Mouse (Mus musculus): ENCODE data around the gene Fyttd1. TPM values are rescaled to one million over a fixed set of nuclear protein-coding genes. Genes with fewer than 3 reads are reported as not detected.
"Not testable (repeated sequence)": the region's sequence is repeated elsewhere in the genome, so short reads cannot be mapped to it uniquely, and the experiment has no call there.

The Fyttd1 gene
- total and polyA plus RNA-seq, 2 experiments from 2014 or later, result 56.9 to 139 TPM

GRCm38 (mm10) chr16:32913212-32913611 lies 35.9 kb downstream of the Fyttd1 start:
- ATAC-seq (ENCODE audit: low FRiP score), result no peak
- no peak for TF ChIP-seq CTCF (IDR thresholded peaks at IDR 0.05)
- H3K4me1 ChIP-seq (ENCODE audit: insufficient read depth, low read length), result no peaks in the 10 kb centered on the region
- no peaks in the 10 kb centered on the region for H3K9me3 ChIP-seq (ENCODE audit: low read length)
- WGBS, result 70% methylated on average over 7 of the region's 7 CpGs
- no peak overlapping the region for H3K9ac ChIP-seq (replicated peaks; ENCODE audit: low read length, poor library complexity, severe bottlenecking)
- DNase-seq (ENCODE audit: low spot score), result no peak
- H3K36me3 ChIP-seq (ENCODE audit: insufficient read depth, low read length), result no peaks in the 10 kb centered on the region
- peak overlapping the region; percentile 72; the same call in 1 of the 2 replicates for H3K4me2 ChIP-seq (ENCODE audit: low read depth, low read length, poor library complexity, severe bottlenecking)
- H3K27ac ChIP-seq (ENCODE audit: low read depth, low read length), result no peak overlapping the region
- H3K4me3 ChIP-seq (ENCODE audit: low read depth, low read length), result no peak overlapping the region
- H3K27me3 ChIP-seq (ENCODE audit: insufficient read depth, low read length), result no peaks in the 10 kb centered on the region

- under 1% methylated on average over 70 of the region's 85 CpGs for WGBS
- Histone ChIP-seq H3K27me3 (ENCODE audit: insufficient read depth, low read length) (no peaks in the 10 kb centered on the region), H3K4me3 (ENCODE audit: low read depth, low read length) (peak within 1 kb of the TSS; percentile 85), H3K36me3 (ENCODE audit: insufficient read depth, low read length) (no peaks in the 10 kb centered on the region), H3K9ac (replicated peaks; ENCODE audit: low read length, poor library complexity, severe bottlenecking) (peak within 1 kb of the TSS; percentile 88), H3K4me2 (ENCODE audit: low read depth, low read length, poor library complexity, severe bottlenecking) (peak within 1 kb of the TSS; percentile 72), H3K4me1 (ENCODE audit: insufficient read depth, low read length) (no peaks in the 10 kb centered on the region), H3K27ac (ENCODE audit: low read depth, low read length) (peak within 1 kb of the TSS; percentile 85), H3K9me3 (ENCODE audit: low read length) (no peaks in the 10 kb centered on the region)
- no peak for TF ChIP-seq CTCF (IDR thresholded peaks at IDR 0.05)
- ATAC-seq (ENCODE audit: low FRiP score) (peak; percentile 94), DNase-seq (ENCODE audit: low spot score) (peak; percentile 93)
These were observed 36.9 kb downstream of the Fyttd1 start, which contains the start of gene Lrch3 for GRCm38 (mm10) chr16:32913937-32914881. TSS of gene Lrch3 (plus strand) at chr16:32914100.

GRCm38 (mm10) chr16:32915292-32916068 lies 38.2 kb downstream of the Fyttd1 start:
- no peak for TF ChIP-seq CTCF (IDR thresholded peaks at IDR 0.05)
- H3K27me3 ChIP-seq (ENCODE audit: insufficient read depth, low read length), result no peaks in the 10 kb centered on the region
- H3K27ac ChIP-seq (ENCODE audit: low read depth, low read length), result no peak overlapping the region
- H3K4me3 ChIP-seq (ENCODE audit: low read depth, low read length), result peak overlapping the region; percentile 85
- DNase-seq (ENCODE audit: low spot score) (no peak), ATAC-seq (ENCODE audit: low FRiP score) (no peak)
- H3K4me1 ChIP-seq (ENCODE audit: insufficient read depth, low read length), result no peaks in the 10 kb centered on the region
- whole genome bisulfite sequencing, result 66% methylated on average over 9 of the region's 9 CpGs
- H3K36me3 ChIP-seq (ENCODE audit: insufficient read depth, low read length), result no peaks in the 10 kb centered on the region
- H3K9me3 ChIP-seq (ENCODE audit: low read length), result no peaks in the 10 kb centered on the region
- no peak overlapping the region for H3K9ac ChIP-seq (replicated peaks; ENCODE audit: low read length, poor library complexity, severe bottlenecking)
- peak overlapping the region; percentile 72 for H3K4me2 ChIP-seq (ENCODE audit: low read depth, low read length, poor library complexity, severe bottlenecking)

GRCm38 (mm10) chr16:32926629-32927028 lies 49.3 kb downstream of the Fyttd1 start:
- ATAC-seq (ENCODE audit: low FRiP score); DNase-seq (ENCODE audit: low spot score); H3K4me2 ChIP-seq (ENCODE audit: low read depth, low read length, poor library complexity, severe bottlenecking); H3K27ac ChIP-seq (ENCODE audit: low read depth, low read length); H3K9me3 ChIP-seq (ENCODE audit: low read length); H3K9ac ChIP-seq (replicated peaks; ENCODE audit: low read length, poor library complexity, severe bottlenecking); H3K36me3 ChIP-seq (ENCODE audit: insufficient read depth, low read length); H3K4me1 ChIP-seq (ENCODE audit: insufficient read depth, low read length); H3K27me3 ChIP-seq (ENCODE audit: insufficient read depth, low read length); H3K4me3 ChIP-seq (ENCODE audit: low read depth, low read length): not testable (repeated sequence)
- 92% methylated on average over 9 of the region's 9 CpGs for WGBS

- Histone ChIP-seq H3K9me3 (ENCODE audit: low read length) (no peaks in the 10 kb centered on the region), H3K4me3 (ENCODE audit: low read depth, low read length) (no peak overlapping the region), H3K9ac (replicated peaks; ENCODE audit: low read length, poor library complexity, severe bottlenecking) (no peak overlapping the region), H3K36me3 (ENCODE audit: insufficient read depth, low read length) (no peaks in the 10 kb centered on the region), H3K27ac (ENCODE audit: low read depth, low read length) (no peak overlapping the region), H3K4me1 (ENCODE audit: insufficient read depth, low read length) (no peaks in the 10 kb centered on the region), H3K27me3 (ENCODE audit: insufficient read depth, low read length) (no peaks in the 10 kb centered on the region), H3K4me2 (ENCODE audit: low read depth, low read length, poor library complexity, severe bottlenecking) (no peak overlapping the region)
- TF ChIP-seq CTCF (IDR thresholded peaks at IDR 0.05), result no peak
- no peak for DNase-seq (ENCODE audit: low spot score)
- no peak for ATAC-seq (ENCODE audit: low FRiP score)
- 97% methylated on average over 8 of the region's 8 CpGs for WGBS
These were observed 49.7 kb downstream of the Fyttd1 start for GRCm38 (mm10) chr16:32927044-32927443.
